Mouse (Mus musculus) neutrophil, adult 83 days (primary cell): ENCODE measurements around the gene Gm21680. TPM values are rescaled to one million over a fixed set of nuclear protein-coding genes. Genes with fewer than 3 reads are reported as not detected.

ENCODE experiments used
- total RNA-seq, 2 experiments: library from RNA; stranded (reverse); gene quantifications; one replicate each; pipeline ENCODE4 v1.2.4; 2023

The Gm21680 gene
- total RNA-seq: not detected

GRCm38 (mm10) chr5:25972563-25972962 is at the start of gene Gm21680:
Gene Gm21680, minus strand, starts transcription at chr5:25972663.

GRCm38 (mm10) chr5:26004698-26005097 is 32.2 kb upstream of the Gm21680 start, which contains the start of gene Gm1979:
Gene Gm1979, minus strand, starts transcription at chr5:26004798.

GRCm38 (mm10) chr5:25988550-25988949 is 16.1 kb upstream of the Gm21680 start, which contains the start of gene Gm21698:
Gene Gm21698, minus strand, starts transcription at chr5:25988650.

GRCm38 (mm10) chr5:25954317-25954716 is 18.1 kb downstream of the Gm21680 start, which contains the start of gene Gm21671:
Gene Gm21671, minus strand, starts transcription at chr5:25954417.

DNA sequence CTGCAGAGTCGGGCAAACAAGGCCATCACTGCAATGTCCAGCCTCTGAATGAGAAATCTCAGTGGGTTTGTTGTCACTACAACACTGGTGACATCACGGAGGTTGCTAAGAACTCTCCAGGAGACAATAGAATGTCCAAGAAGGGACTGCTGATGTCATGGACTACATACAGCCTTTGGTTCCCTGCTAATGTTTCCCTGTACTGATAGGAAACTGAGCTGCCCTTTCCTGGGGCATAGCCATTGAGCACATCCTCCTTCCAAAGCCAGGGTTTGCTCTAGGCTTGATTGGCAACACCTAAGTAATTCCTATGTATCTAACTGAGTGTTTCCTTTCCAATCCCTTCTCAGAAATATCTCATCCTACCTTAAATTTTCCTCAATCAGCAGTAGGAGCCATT is 30.2 kb downstream of the Gm21680 start, which contains the start of gene Gm21663:
TSS of gene Gm21663 (minus strand) at position 101 of the 400 bp plus-strand sequence.

Other genes with a start within 250 kb of the Gm21680 start
- gene Actr3b, start 212.7 kb downstream of the Gm21680 start, total RNA-seq: under 1 TPM in 1 of 2 experiments, not detected in 1; 0.26 TPM
- not detected for gene Gm21663, start 30.3 kb downstream of the Gm21680 start, total RNA-seq
- gene Gm21671, start 18.2 kb downstream of the Gm21680 start, total RNA-seq: not detected
- gene Gm21698, start 16.0 kb upstream of the Gm21680 start, total RNA-seq: not detected
- gene Gm1979, start 32.1 kb upstream of the Gm21680 start, total RNA-seq: not detected
- gene Gm5862, start 50.3 kb upstream of the Gm21680 start, total RNA-seq: not detected
- gene Speer4a, start 66.9 kb upstream of the Gm21680 start, total RNA-seq: not detected
- gene Gm7347, start 85.9 kb upstream of the Gm21680 start, total RNA-seq: not detected
- not detected for gene Gm10471, start 116.6 kb upstream of the Gm21680 start, total RNA-seq
- gene 5031410I06Rik, start 132.7 kb upstream of the Gm21680 start, total RNA-seq: not detected
- not detected for gene Gm10220, start 148.8 kb upstream of the Gm21680 start, total RNA-seq